Mouse (Mus musculus): ENCODE data around the gene Btn2a2. TPM values are rescaled to one million over a fixed set of nuclear protein-coding genes. Genes with fewer than 3 reads are reported as not detected.

The Btn2a2 gene
- polyA plus RNA-seq, 1 experiment from 2014 or later = 0.10 TPM

- Histone ChIP-seq H3K9ac (ENCODE audit: low read length) (peak overlapping the region; percentile 65; the same call in 1 of the 2 replicates), H3K9me3 (replicated peaks; ENCODE audit: control insufficient read depth, low read length) (no peaks in the 10 kb centered on the region), H3K4me1 (ENCODE audit: control insufficient read depth, insufficient read depth, low read length) (peaks cover 4% of the 10 kb centered on the region; the same call in 1 of the 2 replicates), H3K27ac (ENCODE audit: low read depth, low read length) (peak overlapping the region; percentile 83), H3K4me3 (ENCODE audit: low read depth, low read length) (peak overlapping the region; percentile 42), H3K4me2 (ENCODE audit: low read length) (peak overlapping the region; percentile 62), H3K36me3 (ENCODE audit: control insufficient read depth, insufficient read depth, low read length) (no peaks in the 10 kb centered on the region), H3K27me3 (replicated peaks; ENCODE audit: control insufficient read depth, insufficient read depth, low read length) (no peaks in the 10 kb centered on the region)
- ATAC-seq (peak; percentile 83), DNase-seq (ENCODE audit: low spot score) (peak; percentile 94)
- 0% methylated on average over 15 of the region's 15 CpGs for WGBS
Measured at GRCm38 (mm10) chr13:23431351-23431771, 57.3 kb downstream of the Btn2a2 start.

GRCm38 (mm10) chr13:23430734-23431133, 57.9 kb downstream of the Btn2a2 start:
- WGBS = under 1% methylated on average over 17 of the region's 17 CpGs
- ATAC-seq (peak; percentile 76), DNase-seq (ENCODE audit: low spot score) (peak; percentile 90)
- peak overlapping the region; percentile 73 for H3K9ac ChIP-seq (ENCODE audit: low read length)
- no peaks in the 10 kb centered on the region for H3K27me3 ChIP-seq (replicated peaks; ENCODE audit: control insufficient read depth, insufficient read depth, low read length)
- peaks cover 4% of the 10 kb centered on the region; the same call in 1 of the 2 replicates for H3K4me1 ChIP-seq (ENCODE audit: control insufficient read depth, insufficient read depth, low read length)
- no peaks in the 10 kb centered on the region for H3K9me3 ChIP-seq (replicated peaks; ENCODE audit: control insufficient read depth, low read length)
- H3K4me2 ChIP-seq (ENCODE audit: low read length) = peak overlapping the region; percentile 62
- H3K36me3 ChIP-seq (ENCODE audit: control insufficient read depth, insufficient read depth, low read length) = no peaks in the 10 kb centered on the region
- H3K4me3 ChIP-seq (ENCODE audit: low read depth, low read length) = peak overlapping the region; percentile 42
- H3K27ac ChIP-seq (ENCODE audit: low read depth, low read length) = peak overlapping the region; percentile 83

GRCm38 (mm10) chr13:23429771-23430380, 58.8 kb downstream of the Btn2a2 start:
- WGBS = 41% methylated on average over 10 of the region's 10 CpGs
- Histone ChIP-seq H3K9me3 (replicated peaks; ENCODE audit: control insufficient read depth, low read length) (no peaks in the 10 kb centered on the region), H3K27ac (ENCODE audit: low read depth, low read length) (peak overlapping the region; percentile 83; the same call in 1 of the 2 replicates), H3K27me3 (replicated peaks; ENCODE audit: control insufficient read depth, insufficient read depth, low read length) (no peaks in the 10 kb centered on the region), H3K9ac (ENCODE audit: low read length) (peak overlapping the region; percentile 73), H3K4me2 (ENCODE audit: low read length) (peak overlapping the region; percentile 62), H3K4me1 (ENCODE audit: control insufficient read depth, insufficient read depth, low read length) (peaks cover 4% of the 10 kb centered on the region; the same call in 1 of the 2 replicates), H3K4me3 (ENCODE audit: low read depth, low read length) (peak overlapping the region; percentile 42), H3K36me3 (ENCODE audit: control insufficient read depth, insufficient read depth, low read length) (no peaks in the 10 kb centered on the region)
- DNase-seq (ENCODE audit: low spot score) = no peak
- ATAC-seq = no peak

GRCm38 (mm10) chr13:23428166-23428993, 60.3 kb downstream of the Btn2a2 start:
- WGBS = 54% methylated on average over 16 of the region's 16 CpGs

More at GRCm38 (mm10) chr13:23428166-23428993, 60.3 kb downstream of the Btn2a2 start:
- Histone ChIP-seq H3K9ac (ENCODE audit: low read length) (no peak overlapping the region), H3K36me3 (ENCODE audit: control insufficient read depth, insufficient read depth, low read length) (no peaks in the 10 kb centered on the region), H3K27me3 (replicated peaks; ENCODE audit: control insufficient read depth, insufficient read depth, low read length) (no peaks in the 10 kb centered on the region), H3K27ac (ENCODE audit: low read depth, low read length) (no peak overlapping the region), H3K4me1 (ENCODE audit: control insufficient read depth, insufficient read depth, low read length) (peaks cover 4% of the 10 kb centered on the region; the same call in 1 of the 2 replicates), H3K4me2 (ENCODE audit: low read length) (no peak overlapping the region), H3K9me3 (replicated peaks; ENCODE audit: control insufficient read depth, low read length) (no peaks in the 10 kb centered on the region), H3K4me3 (ENCODE audit: low read depth, low read length) (no peak overlapping the region)
- no peak for DNase-seq (ENCODE audit: low spot score)
- ATAC-seq = no peak

Small RNA genes within 50 kb of the gene (microRNA-seq; reads per million reads assigned to microRNA genes)
- not detected for gene Gm44297
- 0.79 reads per million for gene n-TStga1

Other genes with a start within 250 kb of the Btn2a2 start
- not detected in 2 replicates for gene Vmn1r223, start 241.7 kb downstream of the Btn2a2 start, polyA plus RNA-seq (2014; fragmentation: Nextera tagmentation; extraction: Ambion mirVana)
- 49.6 and 59.5 TPM in 2 replicates for gene Zfp322a, start 119.6 kb downstream of the Btn2a2 start, polyA plus RNA-seq (2014; fragmentation: Nextera tagmentation; extraction: Ambion mirVana)
- 12.9 and 13.8 TPM in 2 replicates for gene Abt1, start 65.0 kb downstream of the Btn2a2 start, polyA plus RNA-seq (2014; fragmentation: Nextera tagmentation; extraction: Ambion mirVana)
- 0.22 TPM in 1 of 2 replicates, not detected in the other for gene Btn1a1, start 23.0 kb downstream of the Btn2a2 start, polyA plus RNA-seq (2014; fragmentation: Nextera tagmentation; extraction: Ambion mirVana)
- gene Hist1h4h, start 42.2 kb upstream of the Btn2a2 start, polyA plus RNA-seq (2014; fragmentation: Nextera tagmentation; extraction: Ambion mirVana) = 4.3 and 7.1 TPM in 2 replicates
- gene Hist1h2af, start 45.0 kb upstream of the Btn2a2 start, polyA plus RNA-seq (2014; fragmentation: Nextera tagmentation; extraction: Ambion mirVana) = 1.9 and 4.4 TPM in 2 replicates
- 2.2 and 5.3 TPM in 2 replicates for gene Hist1h3g, start 46.6 kb upstream of the Btn2a2 start, polyA plus RNA-seq (2014; fragmentation: Nextera tagmentation; extraction: Ambion mirVana)
- 0.30 and 0.32 TPM in 2 replicates for gene Hist1h2bh, start 54.5 kb upstream of the Btn2a2 start, polyA plus RNA-seq (2014; fragmentation: Nextera tagmentation; extraction: Ambion mirVana)
- gene Hist1h3f, start 55.2 kb upstream of the Btn2a2 start, polyA plus RNA-seq (2014; fragmentation: Nextera tagmentation; extraction: Ambion mirVana) = 0.62 and 0.89 TPM in 2 replicates
- not detected in 2 replicates for gene Hist1h4f, start 62.8 kb upstream of the Btn2a2 start, polyA plus RNA-seq (2014; fragmentation: Nextera tagmentation; extraction: Ambion mirVana)
- 0.36 and 0.52 TPM in 2 replicates for gene Hist1h1d, start 64.4 kb upstream of the Btn2a2 start, polyA plus RNA-seq (2014; fragmentation: Nextera tagmentation; extraction: Ambion mirVana)
- gene Hist1h3e, start 73.5 kb upstream of the Btn2a2 start, polyA plus RNA-seq (2014; fragmentation: Nextera tagmentation; extraction: Ambion mirVana) = 3.4 and 5.7 TPM in 2 replicates
- gene Hist1h2ae, start 82.4 kb upstream of the Btn2a2 start, polyA plus RNA-seq (2014; fragmentation: Nextera tagmentation; extraction: Ambion mirVana) = 65.4 and 105 TPM in 2 replicates
- gene Hist1h2bg, start 82.5 kb upstream of the Btn2a2 start, polyA plus RNA-seq (2014; fragmentation: Nextera tagmentation; extraction: Ambion mirVana) = 2.3 and 4.3 TPM in 2 replicates
- 1.2 and 3.9 TPM in 2 replicates for gene Hist1h2bf, start 85.3 kb upstream of the Btn2a2 start, polyA plus RNA-seq (2014; fragmentation: Nextera tagmentation; extraction: Ambion mirVana)
- 2.2 and 3.2 TPM in 2 replicates for gene Hist1h2ad, start 85.5 kb upstream of the Btn2a2 start, polyA plus RNA-seq (2014; fragmentation: Nextera tagmentation; extraction: Ambion mirVana)
- gene Hist1h3d, start 86.9 kb upstream of the Btn2a2 start, polyA plus RNA-seq (2014; fragmentation: Nextera tagmentation; extraction: Ambion mirVana) = 5.8 and 5.9 TPM in 2 replicates
- gene Hist1h4d, start 92.7 kb upstream of the Btn2a2 start, polyA plus RNA-seq (2014; fragmentation: Nextera tagmentation; extraction: Ambion mirVana) = 61.0 and 106 TPM in 2 replicates
- 1.2 and 1.8 TPM in 2 replicates for gene Hist1h2be, start 132.3 kb upstream of the Btn2a2 start, polyA plus RNA-seq (2014; fragmentation: Nextera tagmentation; extraction: Ambion mirVana)
- gene Hist1h1e, start 133.7 kb upstream of the Btn2a2 start, polyA plus RNA-seq (2014; fragmentation: Nextera tagmentation; extraction: Ambion mirVana) = 12.2 and 17.8 TPM in 2 replicates
- gene Hist1h2ac, start 195.1 kb upstream of the Btn2a2 start, polyA plus RNA-seq (2014; fragmentation: Nextera tagmentation; extraction: Ambion mirVana) = 0.91 and 1.3 TPM in 2 replicates
- 32.2 and 39.5 TPM in 2 replicates for gene Hist1h2bc, start 195.3 kb upstream of the Btn2a2 start, polyA plus RNA-seq (2014; fragmentation: Nextera tagmentation; extraction: Ambion mirVana)
- gene Hist1h1t, start 207.0 kb upstream of the Btn2a2 start, polyA plus RNA-seq (2014; fragmentation: Nextera tagmentation; extraction: Ambion mirVana) = not detected in 2 replicates
- gene Hist1h4c, start 209.6 kb upstream of the Btn2a2 start, polyA plus RNA-seq (2014; fragmentation: Nextera tagmentation; extraction: Ambion mirVana) = 2.9 and 6.5 TPM in 2 replicates
- gene Hfe, start 222.0 kb upstream of the Btn2a2 start, polyA plus RNA-seq (2014; fragmentation: Nextera tagmentation; extraction: Ambion mirVana) = 3.5 and 4.7 TPM in 2 replicates
- 16.9 and 25.2 TPM in 2 replicates for gene Hist1h1c, start 250.0 kb upstream of the Btn2a2 start, polyA plus RNA-seq (2014; fragmentation: Nextera tagmentation; extraction: Ambion mirVana)